Mouse (Mus musculus) megakaryocyte, embryonic 14.5 days (primary cell): ENCODE data around the gene Macc1.

ENCODE experiments used
- FLI1 ChIP-seq: IDR thresholded peaks from 2 replicates; pipeline ENCODE4 v1.6.1; 2012; ENCODE audit warnings: low read length, inconsistent platforms, mixed read lengths
- GATA1 ChIP-seq: IDR thresholded peaks from 3 replicates; pipeline ENCODE4 v1.6.1; 2012; ENCODE audit warnings: mixed read lengths, low read length, inconsistent platforms, borderline replicate concordance

DNA sequence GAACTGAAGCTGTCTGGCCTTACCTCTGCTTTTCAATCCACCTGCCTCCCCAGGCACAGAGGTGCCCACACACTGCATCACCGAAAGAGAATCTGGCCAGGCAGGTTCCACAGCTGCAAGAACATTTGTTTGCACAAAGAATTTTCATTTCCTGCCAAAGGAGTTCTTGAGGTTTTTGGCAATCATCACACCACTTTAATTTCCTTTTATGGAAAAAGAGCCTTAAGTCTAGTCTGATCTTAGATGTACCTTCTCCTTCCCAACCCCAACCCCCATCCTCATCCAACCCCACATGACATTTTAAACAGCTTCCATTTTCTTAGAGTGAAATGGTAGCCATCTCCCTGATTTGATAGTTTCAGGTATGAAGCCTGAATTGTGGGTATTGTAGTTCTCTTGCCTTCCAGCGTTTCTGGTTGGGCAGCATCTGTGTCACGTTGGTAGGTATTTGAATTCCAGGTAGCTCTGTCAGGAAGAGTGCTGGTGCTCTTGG is 76.2 kb downstream of the Macc1 start:
- TF ChIP-seq GATA1 = no peak
- no peak for TF ChIP-seq FLI1
